Mouse (Mus musculus) liver, embryonic 11.5 days (tissue): ENCODE data around the gene Ppp2r2c. TPM values are rescaled to one million over a fixed set of nuclear protein-coding genes. Genes with fewer than 3 reads are reported as not detected.

Experiments
- ATAC-seq: fragments of 200-750 bp; cut with Nextera tagmentation; replicated peaks from 2 replicates; pipeline ENCODE4 v1.8.0; 2017; ENCODE audit warnings: moderate number of reproducible peaks, mild to moderate bottlenecking, moderate TSS enrichment, moderate library complexity; ENCODE audit not compliant: low FRiP score
- DNase-seq: peaks from one replicate; pipeline ENCODE4 v3.0.0-alpha.2; 2017; ENCODE audit warnings: low spot score
- H3K27ac ChIP-seq: fragments of 300-500 bp; sonication (generic); 2 replicates; pipeline ENCODE4 v1.5.1; 2014; ENCODE audit warnings: mild to moderate bottlenecking, low read depth, low read length, control low read depth
- H3K27me3 ChIP-seq: fragments of 300-500 bp; sonication (generic); replicated peaks from 2 replicates; pipeline ENCODE4 v1.6.1; 2014; ENCODE audit warnings: low read length, mixed read lengths; ENCODE audit not compliant: control insufficient read depth, insufficient read depth
- H3K36me3 ChIP-seq: fragments of 300-500 bp; sonication (generic); 2 replicates; pipeline ENCODE4 v1.6.1; 2014; ENCODE audit warnings: mild to moderate bottlenecking, low read length, moderate library complexity, mixed read lengths; ENCODE audit not compliant: control insufficient read depth, insufficient read depth
- H3K4me1 ChIP-seq: fragments of 300-500 bp; sonication (generic); replicated peaks from 2 replicates; pipeline ENCODE4 v1.6.1; 2014; ENCODE audit warnings: low read length, mixed read lengths; ENCODE audit not compliant: control insufficient read depth, insufficient read depth
- H3K4me2 ChIP-seq: fragments of 300-500 bp; sonication (generic); 2 replicates; pipeline ENCODE4 v1.6.1; 2014; ENCODE audit warnings: mild to moderate bottlenecking, control low read depth, moderate library complexity
- H3K4me3 ChIP-seq: fragments of 300-500 bp; sonication (generic); 2 replicates; pipeline ENCODE4 v1.5.1; 2014; ENCODE audit warnings: low read depth, low read length, control low read depth
- H3K9ac ChIP-seq: fragments of 300-500 bp; sonication (generic); 2 replicates; pipeline ENCODE4 v1.6.1; 2014; ENCODE audit warnings: low read depth, low read length, control low read depth
- H3K9me3 ChIP-seq: fragments of 300-500 bp; sonication (generic); 2 replicates; pipeline ENCODE4 v1.6.1; 2016; ENCODE audit warnings: low read length, inconsistent platforms, mixed read lengths; ENCODE audit not compliant: control insufficient read depth
- WGBS: fragments of 180-500 bp; shearing (Covaris S2); extraction: QIAGEN DNeasy Blood & Tissue Kit; methylation state at CpG from one replicate; pipeline ENCODE4 v1.1.7; 2014; 5-methylcytosine and 5-hydroxymethylcytosine counted together
- polyA plus RNA-seq: library from polyadenylated mRNA; unstranded; fragments of >200 nt; fragmentation: Nextera tagmentation; extraction: Ambion mirVana; gene quantifications from 2 replicates; pipeline ENCODE4 v1.2.1, GENCODE M21; 2014

The Ppp2r2c gene
- polyA plus RNA-seq, 1 experiment from 2014 or later = 0.33 TPM

GRCm38 (mm10) chr5:36877641-36878040, 9.3 kb downstream of the Ppp2r2c start:
- DNase-seq (no peak), ATAC-seq (no peak)
- Histone ChIP-seq H3K4me3 (no peak overlapping the region), H3K9ac (no peak overlapping the region), H3K4me2 (no peak overlapping the region), H3K27me3 (peaks cover 5% of the 10 kb centered on the region; the same call in 1 of the 2 replicates), H3K4me1 (no peaks in the 10 kb centered on the region), H3K36me3 (no peaks in the 10 kb centered on the region), H3K27ac (no peak overlapping the region), H3K9me3 (no peaks in the 10 kb centered on the region)
- WGBS = 70% methylated on average over 2 of the region's 2 CpGs

GRCm38 (mm10) chr5:36878801-36879200, 10.5 kb downstream of the Ppp2r2c start:
- Histone ChIP-seq H3K27ac (no peak overlapping the region), H3K9me3 (no peaks in the 10 kb centered on the region), H3K4me3 (no peak overlapping the region), H3K36me3 (no peaks in the 10 kb centered on the region), H3K27me3 (peaks cover 5% of the 10 kb centered on the region; the same call in 1 of the 2 replicates), H3K4me2 (no peak overlapping the region), H3K4me1 (no peaks in the 10 kb centered on the region), H3K9ac (no peak overlapping the region)
- DNase-seq (no peak), ATAC-seq (no peak)
- WGBS = 80% methylated on average over 4 of the region's 4 CpGs

GRCm38 (mm10) chr5:36880622-36881021, 12.3 kb downstream of the Ppp2r2c start:
- 87% methylated on average over 5 of the region's 5 CpGs for WGBS
- no peaks in the 10 kb centered on the region for H3K36me3 ChIP-seq

GRCm38 (mm10) chr5:36883516-36883915, 15.2 kb downstream of the Ppp2r2c start:
- H3K36me3 ChIP-seq = no peaks in the 10 kb centered on the region
- WGBS = 76% methylated on average over 12 of the region's 12 CpGs
- H3K27me3 ChIP-seq = no peaks in the 10 kb centered on the region
- no peaks in the 10 kb centered on the region for H3K4me1 ChIP-seq
- ATAC-seq = no peak
- no peak overlapping the region for H3K27ac ChIP-seq
- no peak overlapping the region for H3K9ac ChIP-seq
- no peak overlapping the region for H3K4me3 ChIP-seq
- no peak overlapping the region for H3K4me2 ChIP-seq
- no peak for DNase-seq
- no peaks in the 10 kb centered on the region for H3K9me3 ChIP-seq

More at GRCm38 (mm10) chr5:36880622-36881021, 12.3 kb downstream of the Ppp2r2c start:
- Histone ChIP-seq H3K4me2 (no peak overlapping the region), H3K9ac (no peak overlapping the region), H3K4me1 (no peaks in the 10 kb centered on the region), H3K27ac (no peak overlapping the region), H3K9me3 (no peaks in the 10 kb centered on the region), H3K4me3 (no peak overlapping the region), H3K27me3 (0 out of 2 replicates have a peak, but pooled peaks cover under 1% of the 10 kb centered on the region)
- no peak for DNase-seq
- no peak for ATAC-seq

GRCm38 (mm10) chr5:36885067-36885466, 16.8 kb downstream of the Ppp2r2c start:
- Histone ChIP-seq H3K4me1 (no peaks in the 10 kb centered on the region), H3K36me3 (no peaks in the 10 kb centered on the region), H3K27ac (no peak overlapping the region), H3K27me3 (no peaks in the 10 kb centered on the region), H3K4me2 (no peak overlapping the region), H3K4me3 (no peak overlapping the region), H3K9me3 (no peaks in the 10 kb centered on the region), H3K9ac (no peak overlapping the region)
- no peak for DNase-seq
- 52% methylated on average over 1 of the region's 1 CpGs for WGBS
- ATAC-seq = no peak

GRCm38 (mm10) chr5:36885595-36885994, 17.3 kb downstream of the Ppp2r2c start:
- no peak for DNase-seq
- H3K4me1 ChIP-seq = no peaks in the 10 kb centered on the region
- WGBS = 75% methylated on average over 5 of the region's 5 CpGs
- no peak overlapping the region for H3K4me2 ChIP-seq
- no peaks in the 10 kb centered on the region for H3K9me3 ChIP-seq
- no peaks in the 10 kb centered on the region for H3K27me3 ChIP-seq
- H3K36me3 ChIP-seq = no peaks in the 10 kb centered on the region
- H3K9ac ChIP-seq = no peak overlapping the region
- H3K27ac ChIP-seq = no peak overlapping the region
- H3K4me3 ChIP-seq = no peak overlapping the region
- ATAC-seq = no peak

GRCm38 (mm10) chr5:36886298-36886697, 18.0 kb downstream of the Ppp2r2c start:
- Histone ChIP-seq H3K27me3 (no peaks in the 10 kb centered on the region), H3K36me3 (no peaks in the 10 kb centered on the region), H3K9ac (no peak overlapping the region), H3K4me3 (no peak overlapping the region), H3K9me3 (no peaks in the 10 kb centered on the region), H3K4me2 (no peak overlapping the region), H3K27ac (no peak overlapping the region), H3K4me1 (no peaks in the 10 kb centered on the region)
- DNase-seq = no peak
- 61% methylated on average over 2 of the region's 2 CpGs for WGBS
- no peak for ATAC-seq

- H3K4me3 ChIP-seq = no peak overlapping the region
- DNase-seq = no peak
- H3K36me3 ChIP-seq = no peaks in the 10 kb centered on the region
- H3K4me2 ChIP-seq = no peak overlapping the region
- H3K9ac ChIP-seq = no peak overlapping the region
- no peak for ATAC-seq
- no peak overlapping the region for H3K27ac ChIP-seq
- H3K4me1 ChIP-seq = no peaks in the 10 kb centered on the region
- H3K27me3 ChIP-seq = no peaks in the 10 kb centered on the region
- H3K9me3 ChIP-seq = no peaks in the 10 kb centered on the region
- WGBS = 77% methylated on average over 7 of the region's 7 CpGs
Measured at GRCm38 (mm10) chr5:36886852-36887283, 18.6 kb downstream of the Ppp2r2c start.

GRCm38 (mm10) chr5:36887299-36887988, 19.1 kb downstream of the Ppp2r2c start:
- H3K27me3 ChIP-seq = no peaks in the 10 kb centered on the region
- no peak for DNase-seq
- no peak for ATAC-seq
- H3K4me2 ChIP-seq = no peak overlapping the region
- no peaks in the 10 kb centered on the region for H3K36me3 ChIP-seq
- WGBS = 38% methylated on average over 9 of the region's 9 CpGs
- no peak overlapping the region for H3K4me3 ChIP-seq
- no peak overlapping the region for H3K9ac ChIP-seq
- no peak overlapping the region for H3K27ac ChIP-seq
- H3K4me1 ChIP-seq = no peaks in the 10 kb centered on the region
- no peaks in the 10 kb centered on the region for H3K9me3 ChIP-seq
